Mouse (Mus musculus) embryonic facial prominence, embryonic 13.5 days (tissue): Measurements from ENCODE around the gene Iqcf3. TPM values are rescaled to one million over a fixed set of nuclear protein-coding genes. Genes with fewer than 3 reads are reported as not detected.
A peak's percentile ranks its signal among the peaks of the same experiment; 100 is the strongest.

Source experiments
- ATAC-seq: fragments of 200-750 bp; cut with Nextera tagmentation; 2 replicates; pipeline ENCODE4 v1.8.0; 2017; ENCODE audit warnings: low read depth; ENCODE audit not compliant: insufficient number of reproducible peaks, insufficient read depth, low FRiP score, low TSS enrichment
- H3K27ac ChIP-seq: fragments of 300-500 bp; sonication (generic); 2 replicates; pipeline ENCODE4 v1.5.1; 2015; ENCODE audit warnings: moderate library complexity, mild to moderate bottlenecking, inconsistent platforms
- H3K27me3 ChIP-seq: fragments of 300-500 bp; sonication (generic); 2 replicates; pipeline ENCODE4 v1.6.1; 2015; ENCODE audit warnings: mild to moderate bottlenecking, inconsistent platforms
- H3K36me3 ChIP-seq: fragments of 300-500 bp; sonication (generic); 2 replicates; pipeline ENCODE4 v1.6.1; 2015; ENCODE audit warnings: mild to moderate bottlenecking, inconsistent platforms
- H3K4me1 ChIP-seq: fragments of 300-500 bp; sonication (generic); 2 replicates; pipeline ENCODE4 v1.6.1; 2015; ENCODE audit warnings: inconsistent platforms
- H3K4me2 ChIP-seq: fragments of 300-500 bp; sonication (generic); 2 replicates; pipeline ENCODE4 v1.6.1; 2015; ENCODE audit warnings: moderate library complexity, mild to moderate bottlenecking, inconsistent platforms
- H3K4me3 ChIP-seq: fragments of 300-500 bp; sonication (generic); 2 replicates; pipeline ENCODE4 v1.5.1; 2015; ENCODE audit warnings: mild to moderate bottlenecking, inconsistent platforms
- H3K9ac ChIP-seq: fragments of 300-500 bp; sonication (generic); 2 replicates; pipeline ENCODE4 v1.6.1; 2015; ENCODE audit warnings: mild to moderate bottlenecking, inconsistent platforms
- H3K9me3 ChIP-seq: fragments of 300-500 bp; sonication (generic); 2 replicates; pipeline ENCODE4 v1.6.1; 2016; ENCODE audit warnings: inconsistent platforms
- WGBS: fragments of 180-500 bp; shearing (Covaris S2); methylation state at CpG from one replicate; pipeline ENCODE4 v1.1.7; 2015; ENCODE audit warnings: mixed read lengths; 5-methylcytosine and 5-hydroxymethylcytosine counted together
- polyA plus RNA-seq: library from polyadenylated mRNA; unstranded; fragments of >200 nt; fragmentation: Nextera tagmentation; extraction: Ambion mirVana; gene quantifications from 2 replicates; pipeline ENCODE4 v1.2.1, GENCODE M21; 2015

Iqcf3 gene
- polyA plus RNA-seq, 1 experiment from 2014 or later: not detected

GRCm38 (mm10) chr9:106461026-106461415, 100.4 kb downstream of the Iqcf3 start:
- Histone ChIP-seq H3K4me2 (no peak overlapping the region), H3K27me3 (peaks cover 11% of the 10 kb centered on the region), H3K36me3 (peaks cover 55% of the 10 kb centered on the region), H3K9me3 (no peaks in the 10 kb centered on the region), H3K9ac (no peak overlapping the region), H3K4me3 (no peak overlapping the region), H3K27ac (no peak overlapping the region), H3K4me1 (peaks cover 59% of the 10 kb centered on the region)
- WGBS: 89% methylated on average over 9 of the region's 9 CpGs
- ATAC-seq: no peak

GRCm38 (mm10) chr9:106460401-106461025, 100.9 kb downstream of the Iqcf3 start:
- no peaks in the 10 kb centered on the region for H3K9me3 ChIP-seq
- no peak overlapping the region for H3K4me2 ChIP-seq
- H3K36me3 ChIP-seq: peaks cover 55% of the 10 kb centered on the region
- ATAC-seq: no peak
- peaks cover 59% of the 10 kb centered on the region for H3K4me1 ChIP-seq
- no peak overlapping the region for H3K4me3 ChIP-seq
- H3K27me3 ChIP-seq: peaks cover 11% of the 10 kb centered on the region; the same call in 1 of the 2 replicates
- 66% methylated on average over 18 of the region's 18 CpGs for WGBS
- H3K9ac ChIP-seq: no peak overlapping the region
- no peak overlapping the region for H3K27ac ChIP-seq

- no peak overlapping the region for H3K4me3 ChIP-seq
- 81% methylated on average over 15 of the region's 15 CpGs for WGBS
- no peak overlapping the region for H3K27ac ChIP-seq
- H3K9me3 ChIP-seq: no peaks in the 10 kb centered on the region
- no peak for ATAC-seq
- H3K4me2 ChIP-seq: no peak overlapping the region
- peaks cover 55% of the 10 kb centered on the region for H3K36me3 ChIP-seq
- H3K4me1 ChIP-seq: peaks cover 60% of the 10 kb centered on the region
- H3K9ac ChIP-seq: no peak overlapping the region
- H3K27me3 ChIP-seq: peaks cover 11% of the 10 kb centered on the region; the same call in 1 of the 2 replicates
Observed at GRCm38 (mm10) chr9:106459946-106460345, 101.5 kb downstream of the Iqcf3 start.

- no peaks in the 10 kb centered on the region for H3K27me3 ChIP-seq
- H3K36me3 ChIP-seq: peaks cover 40% of the 10 kb centered on the region
- no peaks in the 10 kb centered on the region for H3K9me3 ChIP-seq
- H3K27ac ChIP-seq: no peak overlapping the region
- no peak overlapping the region for H3K4me2 ChIP-seq
- no peak for ATAC-seq
- no peak overlapping the region for H3K4me3 ChIP-seq
- peaks cover 64% of the 10 kb centered on the region for H3K4me1 ChIP-seq
- WGBS: 71% methylated on average over 5 of the region's 5 CpGs
- H3K9ac ChIP-seq: no peak overlapping the region
Observed at GRCm38 (mm10) chr9:106457920-106458319, 103.5 kb downstream of the Iqcf3 start.

- peaks cover 72% of the 10 kb centered on the region for H3K4me1 ChIP-seq
- 48% methylated on average over 9 of the region's 9 CpGs for WGBS
- H3K4me2 ChIP-seq: peak overlapping the region; percentile 97
Observed at GRCm38 (mm10) chr9:106457163-106457559, 104.3 kb downstream of the Iqcf3 start.

GRCm38 (mm10) chr9:106456325-106457162, 104.9 kb downstream of the Iqcf3 start:
- Histone ChIP-seq H3K36me3 (peaks cover 33% of the 10 kb centered on the region), H3K4me3 (peak overlapping the region; percentile 69), H3K9me3 (no peaks in the 10 kb centered on the region), H3K4me2 (peak overlapping the region; percentile 97), H3K27ac (peak overlapping the region; percentile 92), H3K27me3 (no peaks in the 10 kb centered on the region), H3K4me1 (peaks cover 78% of the 10 kb centered on the region), H3K9ac (peak overlapping the region; percentile 85)
- 32% methylated on average over 15 of the region's 15 CpGs for WGBS
- no peak for ATAC-seq

More at GRCm38 (mm10) chr9:106457163-106457559, 104.3 kb downstream of the Iqcf3 start:
- peak overlapping the region; percentile 92 for H3K27ac ChIP-seq
- H3K9ac ChIP-seq: peak overlapping the region; percentile 85
- peak overlapping the region; percentile 69 for H3K4me3 ChIP-seq
- no peaks in the 10 kb centered on the region for H3K9me3 ChIP-seq
- peaks cover 35% of the 10 kb centered on the region for H3K36me3 ChIP-seq
- no peak for ATAC-seq
- no peaks in the 10 kb centered on the region for H3K27me3 ChIP-seq

- Histone ChIP-seq H3K27me3 (no peaks in the 10 kb centered on the region), H3K4me2 (peak overlapping the region; percentile 97), H3K9me3 (no peaks in the 10 kb centered on the region), H3K4me1 (peaks cover 88% of the 10 kb centered on the region), H3K36me3 (peaks cover 20% of the 10 kb centered on the region), H3K4me3 (peak overlapping the region; percentile 69), H3K27ac (peak overlapping the region; percentile 92), H3K9ac (peak overlapping the region; percentile 85)
- WGBS: 1% methylated on average over 17 of the region's 17 CpGs
- ATAC-seq: 0 out of 2 replicates have a peak, but pooled peaks have one; percentile 38
Observed at GRCm38 (mm10) chr9:106454888-106455681, 106.3 kb downstream of the Iqcf3 start.

GRCm38 (mm10) chr9:106454071-106454761, 107.2 kb downstream of the Iqcf3 start:
- Histone ChIP-seq H3K4me2 (peak overlapping the region; percentile 97), H3K27ac (peak overlapping the region; percentile 92), H3K4me3 (peak overlapping the region; percentile 69), H3K36me3 (peaks cover 11% of the 10 kb centered on the region; the same call in 1 of the 2 replicates), H3K27me3 (no peaks in the 10 kb centered on the region), H3K4me1 (peaks cover 90% of the 10 kb centered on the region), H3K9ac (peak overlapping the region; percentile 85), H3K9me3 (no peaks in the 10 kb centered on the region)
- 0% methylated on average over 13 of the region's 20 CpGs for WGBS
- ATAC-seq: peak; percentile 22

GRCm38 (mm10) chr9:106453271-106454070, 108.0 kb downstream of the Iqcf3 start, which contains the start of gene Pcbp4:
Pcbp4 (plus strand) TSS chr9:106453291.
- peak; percentile 45 for ATAC-seq
- Histone ChIP-seq H3K36me3 (peaks cover 11% of the 10 kb centered on the region; the same call in 1 of the 2 replicates), H3K27me3 (no peaks in the 10 kb centered on the region), H3K9ac (peak within 1 kb of the TSS; percentile 85), H3K27ac (peak within 1 kb of the TSS; percentile 92), H3K4me3 (peak within 1 kb of the TSS; percentile 69), H3K4me1 (peaks cover 91% of the 10 kb centered on the region), H3K4me2 (peak within 1 kb of the TSS; percentile 97), H3K9me3 (no peaks in the 10 kb centered on the region)
- under 1% methylated on average over 39 of the region's 74 CpGs for WGBS
